Mouse (Mus musculus) heart, embryonic 15.5 days (tissue): ENCODE results near the gene Vmn2r13. TPM values are rescaled to one million over a fixed set of nuclear protein-coding genes. Genes with fewer than 3 reads are reported as not detected.
"Not testable (repeated sequence)": the region's sequence is repeated elsewhere in the genome, so short reads cannot be mapped to it uniquely, and the experiment has no call there.

Source experiments
- ATAC-seq: fragments of 200-750 bp; cut with Nextera tagmentation; replicated peaks from 2 replicates; pipeline ENCODE4 v1.8.0; 2017; ENCODE audit warnings: low read depth, moderate TSS enrichment; ENCODE audit not compliant: insufficient number of reproducible peaks, insufficient read depth, low FRiP score
- H3K27ac ChIP-seq: fragments of 300-500 bp; sonication (generic); 2 replicates; pipeline ENCODE4 v1.5.1; 2015; ENCODE audit warnings: mild to moderate bottlenecking, inconsistent platforms
- H3K27me3 ChIP-seq: fragments of 300-500 bp; sonication (generic); 2 replicates; pipeline ENCODE4 v1.6.1; 2015; ENCODE audit warnings: inconsistent platforms
- H3K36me3 ChIP-seq: fragments of 300-500 bp; sonication (generic); 2 replicates; pipeline ENCODE4 v1.6.1; 2015; ENCODE audit warnings: mild to moderate bottlenecking, inconsistent platforms
- H3K4me1 ChIP-seq: fragments of 300-500 bp; sonication (generic); replicated peaks from 2 replicates; pipeline ENCODE4 v1.6.1; 2015; ENCODE audit warnings: inconsistent platforms
- H3K4me2 ChIP-seq: fragments of 300-500 bp; sonication (generic); 2 replicates; pipeline ENCODE4 v1.6.1; 2015; ENCODE audit warnings: inconsistent platforms, mild to moderate bottlenecking, moderate library complexity
- H3K4me3 ChIP-seq: fragments of 300-500 bp; sonication (generic); 2 replicates; pipeline ENCODE4 v1.5.1; 2015; ENCODE audit warnings: mild to moderate bottlenecking, inconsistent platforms
- H3K9ac ChIP-seq: fragments of 300-500 bp; sonication (generic); 2 replicates; pipeline ENCODE4 v1.6.1; 2015; ENCODE audit warnings: mild to moderate bottlenecking, inconsistent platforms
- H3K9me3 ChIP-seq: fragments of 300-500 bp; sonication (generic); replicated peaks from 2 replicates; pipeline ENCODE4 v1.6.1; 2016; ENCODE audit warnings: inconsistent platforms
- WGBS: fragments of 180-500 bp; shearing (Covaris S2); methylation state at CpG from one replicate; pipeline ENCODE4 v1.1.7; 2015; ENCODE audit warnings: mixed read lengths; 5-methylcytosine and 5-hydroxymethylcytosine counted together
- polyA plus RNA-seq: library from polyadenylated mRNA; unstranded; fragments of >200 nt; fragmentation: Nextera tagmentation; extraction: Ambion mirVana; gene quantifications from 2 replicates; pipeline ENCODE4 v1.2.1, GENCODE M21; 2015

The Vmn2r13 gene
- polyA plus RNA-seq = not detected in 2 replicates

- ATAC-seq, H3K4me2 ChIP-seq: not testable (repeated sequence)
- WGBS = 45% methylated on average over 2 of the region's 2 CpGs
Observed at GRCm38 (mm10) chr5:109192099-109192498, at the start of gene Vmn2r13. Vmn2r13 (minus strand) TSS chr5:109192199.

DNA sequence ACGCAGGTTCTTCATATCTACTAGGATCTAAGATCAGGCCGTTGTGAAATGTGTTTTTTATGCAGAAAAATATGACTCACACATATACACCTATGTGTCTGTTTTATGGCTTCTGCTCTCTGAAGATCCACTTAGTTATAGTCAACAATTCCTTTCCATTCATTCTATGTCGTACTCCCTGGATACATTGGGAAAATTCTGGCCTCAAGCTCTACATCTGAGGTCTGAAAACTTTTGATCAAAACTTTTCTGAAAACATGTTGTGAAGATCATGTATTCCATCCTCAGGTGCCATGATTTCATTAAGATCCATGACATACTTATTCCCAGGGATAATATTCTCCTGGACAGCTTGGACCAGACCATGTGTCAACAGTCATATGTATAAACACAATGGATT is 32.6 kb upstream of the Vmn2r13 start, which contains the start of gene Vmn2r14:
TSS of gene Vmn2r14 (minus strand) at position 101 of the 400 bp plus-strand sequence.
- Histone ChIP-seq H3K36me3 (no peaks in the 10 kb centered on the region), H3K9ac (no peak within 1 kb of the TSS), H3K9me3 (no peaks in the 10 kb centered on the region), H3K27ac (no peak within 1 kb of the TSS), H3K27me3 (no peaks in the 10 kb centered on the region), H3K4me3 (no peak within 1 kb of the TSS), H3K4me1 (no peaks in the 10 kb centered on the region), H3K4me2 (no peak within 1 kb of the TSS)
- ATAC-seq = no peak
- 60% methylated on average over 3 of the region's 3 CpGs for WGBS

More at GRCm38 (mm10) chr5:109192099-109192498, at the start of gene Vmn2r13:
- not testable (repeated sequence) for H3K4me1 ChIP-seq, H3K36me3 ChIP-seq, H3K27ac ChIP-seq, H3K9ac ChIP-seq, H3K27me3 ChIP-seq, H3K9me3 ChIP-seq, H3K4me3 ChIP-seq

DNA sequence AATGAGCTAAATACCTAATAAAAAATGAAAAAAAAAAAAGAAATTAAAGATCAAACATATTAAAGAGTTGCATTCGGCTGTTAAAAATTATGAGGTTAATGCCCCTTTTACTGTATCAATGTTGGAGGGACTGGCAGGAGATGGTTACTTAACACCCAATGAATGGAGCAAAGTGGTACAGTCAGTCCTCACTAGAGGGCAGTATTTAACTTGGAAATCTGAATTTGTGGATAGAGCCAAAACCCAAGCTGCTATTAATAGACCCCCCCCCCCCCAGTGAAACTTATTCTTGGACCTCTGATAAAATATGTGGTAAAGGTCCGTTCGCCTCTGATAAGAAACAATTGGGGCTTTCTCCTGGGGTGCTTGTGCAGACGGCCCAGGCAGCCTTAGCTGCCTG is 25.1 kb downstream of the Vmn2r13 start:
- not testable (repeated sequence) for H3K27ac ChIP-seq, H3K4me1 ChIP-seq, H3K4me3 ChIP-seq, H3K27me3 ChIP-seq, H3K9me3 ChIP-seq, H3K36me3 ChIP-seq, H3K4me2 ChIP-seq, H3K9ac ChIP-seq, ATAC-seq
- WGBS = 66% methylated on average over 4 of the region's 4 CpGs

GRCm38 (mm10) chr5:109160121-109160520 is 31.9 kb downstream of the Vmn2r13 start:
- 77% methylated on average over 5 of the region's 5 CpGs for WGBS

DNA sequence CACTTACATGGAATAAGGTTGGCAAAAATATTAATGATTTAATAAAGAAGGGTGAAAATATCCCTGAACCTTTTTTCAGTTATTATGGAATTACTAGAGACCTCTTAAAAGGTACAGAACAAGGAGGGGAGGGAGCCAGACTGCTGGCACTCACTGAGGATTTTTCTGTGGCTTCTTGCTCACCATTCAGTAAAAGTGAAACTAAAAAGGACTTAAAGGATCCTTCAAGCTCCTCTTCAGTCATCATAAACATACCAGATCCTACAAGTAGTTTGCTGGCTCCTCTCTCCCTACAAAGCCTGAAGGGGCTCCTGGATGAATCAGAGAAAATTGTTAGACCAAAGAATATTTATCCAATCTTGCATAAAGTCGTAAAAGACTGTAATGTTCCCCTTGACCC is 32.4 kb downstream of the Vmn2r13 start:
- H3K36me3 ChIP-seq, H3K4me2 ChIP-seq, H3K27me3 ChIP-seq, H3K9ac ChIP-seq, H3K4me1 ChIP-seq, H3K9me3 ChIP-seq, H3K4me3 ChIP-seq, H3K27ac ChIP-seq, ATAC-seq: not testable (repeated sequence)
- 53% methylated on average over 1 of the region's 1 CpGs for WGBS

More at GRCm38 (mm10) chr5:109160121-109160520, 31.9 kb downstream of the Vmn2r13 start:
- H3K9me3 ChIP-seq = no peaks in the 10 kb centered on the region
- H3K4me1 ChIP-seq = no peaks in the 10 kb centered on the region
- H3K9ac ChIP-seq = no peak overlapping the region
- H3K36me3 ChIP-seq = no peaks in the 10 kb centered on the region
- H3K27me3 ChIP-seq = no peaks in the 10 kb centered on the region
- H3K27ac ChIP-seq = no peak overlapping the region
- ATAC-seq = no peak
- H3K4me3 ChIP-seq = no peak overlapping the region
- no peak overlapping the region for H3K4me2 ChIP-seq

- ATAC-seq, H3K9ac ChIP-seq, H3K9me3 ChIP-seq, H3K4me3 ChIP-seq, H3K4me1 ChIP-seq, H3K4me2 ChIP-seq, H3K36me3 ChIP-seq, H3K27me3 ChIP-seq, H3K27ac ChIP-seq: not testable (repeated sequence)
- 70% methylated on average over 14 of the region's 14 CpGs for WGBS
Observed at GRCm38 (mm10) chr5:109158488-109159485, 33.2 kb downstream of the Vmn2r13 start.

DNA sequence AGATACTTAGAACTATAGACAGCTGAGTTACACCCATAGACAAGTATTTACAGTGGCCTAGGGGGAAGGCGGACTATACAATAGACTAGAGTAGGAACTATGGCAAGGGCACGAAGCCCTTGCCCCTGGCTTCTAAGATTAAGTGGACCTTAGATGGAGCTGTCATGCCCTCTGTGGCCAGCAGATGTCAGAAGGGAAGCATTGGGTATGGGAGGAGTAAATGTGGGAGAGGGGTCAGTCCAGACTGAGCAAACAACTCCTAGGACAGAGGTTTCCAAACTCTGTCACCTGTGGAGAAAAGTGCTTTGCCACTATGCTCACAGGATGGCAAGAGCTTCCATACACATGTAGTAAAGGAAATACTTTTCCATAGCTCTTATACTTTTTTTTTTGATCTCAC is 52.5 kb downstream of the Vmn2r13 start:
- Histone ChIP-seq H3K27ac (no peak overlapping the region), H3K27me3 (no peaks in the 10 kb centered on the region), H3K9me3 (peaks cover 3% of the 10 kb centered on the region; the same call in 1 of the 2 replicates), H3K4me2 (no peak overlapping the region), H3K36me3 (no peaks in the 10 kb centered on the region), H3K4me3 (no peak overlapping the region), H3K9ac (no peak overlapping the region), H3K4me1 (no peaks in the 10 kb centered on the region)
- ATAC-seq = no peak
- whole genome bisulfite sequencing = 79% methylated on average over 2 of the region's 2 CpGs

- no peaks in the 10 kb centered on the region for H3K27me3 ChIP-seq
- 69% methylated on average over 2 of the region's 2 CpGs for WGBS
- no peaks in the 10 kb centered on the region for H3K4me1 ChIP-seq
Observed at GRCm38 (mm10) chr5:109136731-109137130, 55.3 kb downstream of the Vmn2r13 start.

More at GRCm38 (mm10) chr5:109136731-109137130, 55.3 kb downstream of the Vmn2r13 start:
- H3K4me3 ChIP-seq = no peak overlapping the region
- H3K4me2 ChIP-seq = no peak overlapping the region
- ATAC-seq = no peak
- H3K27ac ChIP-seq = no peak overlapping the region
- H3K36me3 ChIP-seq = no peaks in the 10 kb centered on the region
- no peak overlapping the region for H3K9ac ChIP-seq
- peaks cover 3% of the 10 kb centered on the region; the same call in 1 of the 2 replicates for H3K9me3 ChIP-seq

Other genes starting within 250 kb of the Vmn2r13 start
- not detected in 2 replicates for gene Vmn2r10, start 185.7 kb downstream of the Vmn2r13 start, polyA plus RNA-seq
- gene Vmn2r11, start 132.6 kb downstream of the Vmn2r13 start, polyA plus RNA-seq = not detected in 2 replicates
- gene Vmn2r12, start 94.2 kb downstream of the Vmn2r13 start, polyA plus RNA-seq = not detected in 2 replicates
- gene Vmn2r14, start 32.5 kb upstream of the Vmn2r13 start, polyA plus RNA-seq = not detected in 2 replicates
- gene Vmn2r15, start 105.4 kb upstream of the Vmn2r13 start, polyA plus RNA-seq = not detected in 2 replicates
- gene Vmn2r16, start 138.0 kb upstream of the Vmn2r13 start, polyA plus RNA-seq = not detected in 2 replicates
- not detected in 2 replicates for gene Vmn2r17, start 227.5 kb upstream of the Vmn2r13 start, polyA plus RNA-seq